Mouse (Mus musculus) embryonic stem cell, embryonic (primary cell): ENCODE results near the gene Klf7.

Experiments
- CTCF ChIA-PET, 4 experiments: fragments of 300-600 bp in 2 of 4; fragments of 350-600 bp in 2 of 4; sonication (Branson Sonifier 250); formaldehyde crosslinking; loops; one replicate each; lab custom pipeline; 2022; ENCODE audit warnings: inconsistent platforms in 2 of 4; lab: Charles Lee
- POLR2A ChIA-PET, 4 experiments: fragments of 300-600 bp in 2 of 4; fragments of 350-600 bp in 2 of 4; sonication (Branson Sonifier 250); formaldehyde crosslinking; loops; one replicate each; lab custom pipeline; 2022; ENCODE audit warnings: antibody characterized with exemption in 4 of 4, inconsistent platforms in 1 of 4; lab: Charles Lee

Gene Klf7

GRCm38 (mm10) chr1:64121559-64122465 lies at the start of gene Klf7:
Gene Klf7, minus strand, starts transcription at chr1:64122282.
- CTCF ChIA-PET = interaction anchor here in 3 of 4 experiments (0.6 to 1.5 kb wide), 4 partner anchors 17 to 453 kb away, joined by 3 to 9 read pairs (median 3); no protein-coding TSS in a partner anchor

GRCm38 (mm10) chr1:64164526-64165062 lies 42.5 kb upstream of the Klf7 start:
- POLR2A ChIA-PET = no interaction called here
- CTCF ChIA-PET = no interaction called here

More at GRCm38 (mm10) chr1:64121559-64122465, at the start of gene Klf7:
- POLR2A ChIA-PET = interaction anchor here (0.5 to 3.5 kb wide), 201 partner anchors 8 to 1064 kb away, joined by 3 to 47 read pairs (median 5); partner anchors contain the start of genes Ccnyl1 (in 3 of the 4), Creb1 (in 3 of the 4), Mettl21a (in 2 of the 4) and Fzd5 (in 1 of the 4)

GRCm38 (mm10) chr1:64158766-64159165 lies 36.7 kb upstream of the Klf7 start:
- POLR2A ChIA-PET = no interaction called here
- CTCF ChIA-PET = interaction anchor here in 1 of 4 experiments (0.6 kb wide), 1 partner anchor 281 kb away, joined by 3 read pairs; no protein-coding TSS in a partner anchor

GRCm38 (mm10) chr1:64149185-64149584 lies 27.1 kb upstream of the Klf7 start:
- CTCF ChIA-PET = interaction anchor here in 1 of 4 experiments (0.8 kb wide), 1 partner anchor 480 kb away, joined by 3 read pairs; no protein-coding TSS in a partner anchor

GRCm38 (mm10) chr1:64142691-64143445 lies 20.8 kb upstream of the Klf7 start:
- CTCF ChIA-PET = no interaction called here
- POLR2A ChIA-PET = interaction anchor here in 3 of 4 experiments (0.6 to 2.7 kb wide), 4 partner anchors 21 to 297 kb away, joined by 3 to 12 read pairs (median 8); partner anchors contain the start of gene Klf7 (in 3 of the 3)

More at GRCm38 (mm10) chr1:64149185-64149584, 27.1 kb upstream of the Klf7 start:
- POLR2A ChIA-PET = no interaction called here

- POLR2A ChIA-PET = interaction anchor here in 1 of 4 experiments (1.4 kb wide), 1 partner anchor 12 kb away, joined by 6 read pairs; the partner anchor contains the start of gene Klf7
- CTCF ChIA-PET = no interaction called here
Observed at GRCm38 (mm10) chr1:64134439-64134838, 12.4 kb upstream of the Klf7 start.

- ChIA-PET POLR2A (no interaction called here), CTCF (no interaction called here)
Observed at GRCm38 (mm10) chr1:64126822-64127221, 4.7 kb upstream of the Klf7 start.

GRCm38 (mm10) chr1:64122466-64122830 lies 366 bp upstream of the Klf7 start:
- ChIA-PET CTCF (interaction anchor here in 1 of 4 experiments (0.6 to 1.0 kb wide), 2 partner anchors 22 to 453 kb away, joined by 3 read pairs; no protein-coding TSS in a partner anchor), POLR2A (interaction anchor here (0.5 to 3.5 kb wide), 179 partner anchors 9 to 1063 kb away, joined by 3 to 47 read pairs (median 5); partner anchors contain the start of genes Ccnyl1 (in 3 of the 4), Creb1 (in 3 of the 4), Mettl21a (in 2 of the 4) and Fzd5 (in 1 of the 4))

GRCm38 (mm10) chr1:64120811-64121515 lies 1.1 kb downstream of the Klf7 start:
- POLR2A ChIA-PET = interaction anchor here (0.5 to 3.5 kb wide), 131 partner anchors 8 to 1058 kb away, joined by 3 to 47 read pairs (median 6); partner anchors contain the start of genes Ccnyl1 (in 3 of the 4), Creb1 (in 3 of the 4), Mettl21a (in 2 of the 4) and Fzd5 (in 1 of the 4)
- CTCF ChIA-PET = interaction anchor here in 2 of 4 experiments (0.6 to 1.5 kb wide), 4 partner anchors 157 to 612 kb away, joined by 3 read pairs; no protein-coding TSS in a partner anchor

GRCm38 (mm10) chr1:64120421-64120810 lies 1.7 kb downstream of the Klf7 start:
- POLR2A ChIA-PET = interaction anchor here in 3 of 4 experiments (0.5 to 3.5 kb wide), 28 partner anchors 10 to 982 kb away, joined by 3 to 47 read pairs (median 9); partner anchors contain the start of gene Creb1 (in 1 of the 3)
- CTCF ChIA-PET = interaction anchor here in 1 of 4 experiments (0.6 to 0.7 kb wide), 3 partner anchors 16 to 612 kb away, joined by 3 read pairs; no protein-coding TSS in a partner anchor

- ChIA-PET POLR2A (interaction anchor here in 2 of 4 experiments (0.9 to 3.5 kb wide), 13 partner anchors 10 to 166 kb away, joined by 3 to 47 read pairs (median 27); no protein-coding TSS in a partner anchor), CTCF (interaction anchor here in 1 of 4 experiments (0.7 kb wide), 1 partner anchor 16 kb away, joined by 3 read pairs; no protein-coding TSS in a partner anchor)
Observed at GRCm38 (mm10) chr1:64119851-64120250, 2.2 kb downstream of the Klf7 start.

GRCm38 (mm10) chr1:64119358-64119794 lies 2.7 kb downstream of the Klf7 start:
- ChIA-PET CTCF (no interaction called here), POLR2A (interaction anchor here (0.6 to 3.5 kb wide), 8 partner anchors 11 to 1655 kb away, joined by 3 to 40 read pairs (median 4); no protein-coding TSS in a partner anchor)

- POLR2A ChIA-PET = interaction anchor here (0.7 to 2.0 kb wide), 11 partner anchors 9 to 1656 kb away, joined by 3 to 7 read pairs (median 3); partner anchors contain the start of gene Ccnyl1 (in 1 of the 4)
- CTCF ChIA-PET = interaction anchor here in 1 of 4 experiments (0.6 kb wide), 1 partner anchor 31 kb away, joined by 3 read pairs; no protein-coding TSS in a partner anchor
Observed at GRCm38 (mm10) chr1:64118285-64119170, 3.6 kb downstream of the Klf7 start.

GRCm38 (mm10) chr1:64117478-64118284 lies 4.4 kb downstream of the Klf7 start:
- ChIA-PET CTCF (interaction anchor here in 1 of 4 experiments (0.6 kb wide), 1 partner anchor 30 kb away, joined by 3 read pairs; no protein-coding TSS in a partner anchor), POLR2A (interaction anchor here in 3 of 4 experiments (0.8 to 1.5 kb wide), 6 partner anchors 8 to 573 kb away, joined by 3 to 5 read pairs (median 3); partner anchors contain the start of gene Ccnyl1 (in 1 of the 3))
